Mouse (Mus musculus): ENCODE measurements around the gene Mertk. TPM values are rescaled to one million over a fixed set of nuclear protein-coding genes. Genes with fewer than 3 reads are reported as not detected.

Gene Mertk
- polyA plus RNA-seq, 1 experiment from 2014 or later = 3.6 TPM

GRCm38 (mm10) chr2:128771048-128771447 is 72.3 kb downstream of the Mertk start:
- no peaks in the 10 kb centered on the region for H3K4me1 ChIP-seq
- 52% methylated on average over 4 of the region's 4 CpGs for WGBS (ENCODE audit: insufficient replicate concordance)
- no peaks in the 10 kb centered on the region for H3K27me3 ChIP-seq (replicated peaks)
- no peaks in the 10 kb centered on the region for H3K9me3 ChIP-seq (replicated peaks)
- H3K27ac ChIP-seq = no peak overlapping the region
- no peak overlapping the region for H3K4me3 ChIP-seq
- no peak overlapping the region for H3K9ac ChIP-seq
- ATAC-seq = no peak
- no peak overlapping the region for H3K4me2 ChIP-seq
- H3K36me3 ChIP-seq = 0 out of 2 replicates have a peak, but pooled peaks cover 3% of the 10 kb centered on the region

- Histone ChIP-seq H3K9ac (no peak overlapping the region), H3K4me1 (no peaks in the 10 kb centered on the region), H3K36me3 (0 out of 2 replicates have a peak, but pooled peaks cover 3% of the 10 kb centered on the region), H3K4me2 (no peak overlapping the region), H3K4me3 (no peak overlapping the region), H3K9me3 (replicated peaks) (no peaks in the 10 kb centered on the region), H3K27ac (no peak overlapping the region), H3K27me3 (replicated peaks) (no peaks in the 10 kb centered on the region)
- no peak for ATAC-seq
- WGBS (ENCODE audit: insufficient replicate concordance) = 70% methylated on average over 7 of the region's 7 CpGs
These were observed 73.1 kb downstream of the Mertk start for GRCm38 (mm10) chr2:128771750-128772338.

GRCm38 (mm10) chr2:128782231-128782630 is 83.5 kb downstream of the Mertk start:
- no peak for ATAC-seq
- WGBS (ENCODE audit: insufficient replicate concordance) = 73% methylated on average over 5 of the region's 5 CpGs
- Histone ChIP-seq H3K4me1 (no peaks in the 10 kb centered on the region), H3K4me3 (no peak overlapping the region), H3K27ac (no peak overlapping the region), H3K9me3 (replicated peaks) (no peaks in the 10 kb centered on the region), H3K9ac (no peak overlapping the region), H3K36me3 (no peaks in the 10 kb centered on the region), H3K4me2 (no peak overlapping the region), H3K27me3 (replicated peaks) (no peaks in the 10 kb centered on the region)

GRCm38 (mm10) chr2:128783660-128784345 is 85.0 kb downstream of the Mertk start:
- Histone ChIP-seq H3K4me2 (no peak overlapping the region), H3K4me3 (no peak overlapping the region), H3K4me1 (no peaks in the 10 kb centered on the region), H3K36me3 (no peaks in the 10 kb centered on the region), H3K27ac (no peak overlapping the region), H3K27me3 (replicated peaks) (no peaks in the 10 kb centered on the region), H3K9ac (no peak overlapping the region), H3K9me3 (replicated peaks) (no peaks in the 10 kb centered on the region)
- 70% methylated on average over 10 of the region's 10 CpGs for WGBS (ENCODE audit: insufficient replicate concordance)
- no peak for ATAC-seq

GRCm38 (mm10) chr2:128784814-128785213 is 86.1 kb downstream of the Mertk start:
- Histone ChIP-seq H3K27ac (no peak overlapping the region), H3K36me3 (no peaks in the 10 kb centered on the region), H3K9ac (no peak overlapping the region), H3K27me3 (replicated peaks) (no peaks in the 10 kb centered on the region), H3K4me1 (no peaks in the 10 kb centered on the region), H3K4me2 (no peak overlapping the region), H3K4me3 (no peak overlapping the region), H3K9me3 (replicated peaks) (no peaks in the 10 kb centered on the region)
- no peak for ATAC-seq
- WGBS (ENCODE audit: insufficient replicate concordance) = 73% methylated on average over 7 of the region's 7 CpGs

GRCm38 (mm10) chr2:128786341-128786740 is 87.6 kb downstream of the Mertk start:
- Histone ChIP-seq H3K4me3 (no peak overlapping the region), H3K4me2 (no peak overlapping the region), H3K9ac (no peak overlapping the region), H3K9me3 (replicated peaks) (no peaks in the 10 kb centered on the region), H3K36me3 (no peaks in the 10 kb centered on the region), H3K4me1 (no peaks in the 10 kb centered on the region), H3K27me3 (replicated peaks) (no peaks in the 10 kb centered on the region), H3K27ac (no peak overlapping the region)
- WGBS (ENCODE audit: insufficient replicate concordance) = 66% methylated on average over 5 of the region's 5 CpGs
- ATAC-seq = no peak

GRCm38 (mm10) chr2:128786795-128787194 is 88.0 kb downstream of the Mertk start:
- ATAC-seq = no peak
- H3K4me2 ChIP-seq = no peak overlapping the region
- WGBS (ENCODE audit: insufficient replicate concordance) = 40% methylated on average over 1 of the region's 1 CpGs

GRCm38 (mm10) chr2:128787805-128788204 is 89.0 kb downstream of the Mertk start:
- no peak for ATAC-seq

More at GRCm38 (mm10) chr2:128786795-128787194, 88.0 kb downstream of the Mertk start:
- H3K36me3 ChIP-seq = no peaks in the 10 kb centered on the region
- no peaks in the 10 kb centered on the region for H3K4me1 ChIP-seq
- H3K27ac ChIP-seq = no peak overlapping the region
- no peak overlapping the region for H3K4me3 ChIP-seq
- H3K9me3 ChIP-seq (replicated peaks) = no peaks in the 10 kb centered on the region
- no peak overlapping the region for H3K9ac ChIP-seq
- H3K27me3 ChIP-seq (replicated peaks) = no peaks in the 10 kb centered on the region

GRCm38 (mm10) chr2:128790875-128791614 is 92.3 kb downstream of the Mertk start:
- H3K4me2 ChIP-seq = no peak overlapping the region
- WGBS (ENCODE audit: insufficient replicate concordance) = 49% methylated on average over 11 of the region's 11 CpGs
- H3K4me3 ChIP-seq = no peak overlapping the region
- H3K36me3 ChIP-seq = peaks cover 6% of the 10 kb centered on the region; the same call in 1 of the 2 replicates
- no peaks in the 10 kb centered on the region for H3K9me3 ChIP-seq (replicated peaks)
- no peaks in the 10 kb centered on the region for H3K4me1 ChIP-seq
- ATAC-seq = no peak
- H3K27ac ChIP-seq = no peak overlapping the region
- no peak overlapping the region for H3K9ac ChIP-seq
- H3K27me3 ChIP-seq (replicated peaks) = no peaks in the 10 kb centered on the region

More at GRCm38 (mm10) chr2:128787805-128788204, 89.0 kb downstream of the Mertk start:
- 51% methylated on average over 3 of the region's 3 CpGs for WGBS (ENCODE audit: insufficient replicate concordance)
- H3K36me3 ChIP-seq = no peaks in the 10 kb centered on the region
- H3K9me3 ChIP-seq (replicated peaks) = no peaks in the 10 kb centered on the region
- no peak overlapping the region for H3K9ac ChIP-seq
- no peak overlapping the region for H3K4me2 ChIP-seq
- no peak overlapping the region for H3K4me3 ChIP-seq
- no peak overlapping the region for H3K27ac ChIP-seq
- no peaks in the 10 kb centered on the region for H3K27me3 ChIP-seq (replicated peaks)
- no peaks in the 10 kb centered on the region for H3K4me1 ChIP-seq

GRCm38 (mm10) chr2:128793958-128794357 is 95.2 kb downstream of the Mertk start:
- Histone ChIP-seq H3K36me3 (peaks cover 6% of the 10 kb centered on the region; the same call in 1 of the 2 replicates), H3K4me1 (no peaks in the 10 kb centered on the region), H3K4me3 (no peak overlapping the region), H3K4me2 (no peak overlapping the region), H3K9me3 (replicated peaks) (no peaks in the 10 kb centered on the region), H3K9ac (no peak overlapping the region), H3K27ac (no peak overlapping the region), H3K27me3 (replicated peaks) (no peaks in the 10 kb centered on the region)
- no peak for ATAC-seq
- WGBS (ENCODE audit: insufficient replicate concordance) = 80% methylated on average over 6 of the region's 6 CpGs

GRCm38 (mm10) chr2:128796463-128796862 is 97.7 kb downstream of the Mertk start:
- H3K4me3 ChIP-seq = no peak overlapping the region
- no peak overlapping the region for H3K4me2 ChIP-seq
- H3K27ac ChIP-seq = no peak overlapping the region
- H3K9ac ChIP-seq = no peak overlapping the region
- H3K27me3 ChIP-seq (replicated peaks) = no peaks in the 10 kb centered on the region
- H3K4me1 ChIP-seq = no peaks in the 10 kb centered on the region
- no peaks in the 10 kb centered on the region for H3K9me3 ChIP-seq (replicated peaks)
- ATAC-seq = no peak
- H3K36me3 ChIP-seq = peaks cover 28% of the 10 kb centered on the region
- WGBS (ENCODE audit: insufficient replicate concordance) = 30% methylated on average over 6 of the region's 6 CpGs

GRCm38 (mm10) chr2:128803441-128803840 is 104.7 kb downstream of the Mertk start:
- Histone ChIP-seq H3K9me3 (replicated peaks) (no peaks in the 10 kb centered on the region), H3K36me3 (peaks cover 23% of the 10 kb centered on the region), H3K27ac (no peak overlapping the region), H3K9ac (no peak overlapping the region), H3K27me3 (replicated peaks) (no peaks in the 10 kb centered on the region), H3K4me2 (no peak overlapping the region), H3K4me3 (no peak overlapping the region), H3K4me1 (no peaks in the 10 kb centered on the region)
- ATAC-seq = no peak
- WGBS (ENCODE audit: insufficient replicate concordance) = 79% methylated on average over 4 of the region's 4 CpGs

Data from liver, embryonic 12.5 days (tissue).